Mouse (Mus musculus) forebrain, embryonic 11.5 days (tissue): Measurements from ENCODE around the gene Dlgap3. TPM values are rescaled to one million over a fixed set of nuclear protein-coding genes. Genes with fewer than 3 reads are reported as not detected.

Experiments used
- ATAC-seq: fragments of 200-750 bp; cut with Nextera tagmentation; replicated peaks from 2 replicates; pipeline ENCODE4 v1.8.0; 2017; ENCODE audit warnings: moderate TSS enrichment; ENCODE audit not compliant: low FRiP score
- DNase-seq: peaks from one replicate; pipeline ENCODE4 v3.0.0-alpha.2; 2017; ENCODE audit warnings: low spot score
- H3K27ac ChIP-seq: fragments of 300-500 bp; sonication (generic); 2 replicates; pipeline ENCODE4 v1.5.1; 2014; ENCODE audit warnings: low read depth, low read length
- H3K27me3 ChIP-seq: fragments of 300-500 bp; sonication (generic); 2 replicates; pipeline ENCODE4 v1.6.1; 2014; ENCODE audit warnings: mild to moderate bottlenecking, low read length, mixed read lengths; ENCODE audit not compliant: control insufficient read depth, insufficient read depth
- H3K36me3 ChIP-seq: fragments of 300-500 bp; sonication (generic); 2 replicates; pipeline ENCODE4 v1.6.1; 2014; ENCODE audit warnings: mild to moderate bottlenecking, low read length, moderate library complexity, mixed read lengths; ENCODE audit not compliant: control insufficient read depth, insufficient read depth
- H3K4me1 ChIP-seq: fragments of 300-500 bp; sonication (generic); replicated peaks from 2 replicates; pipeline ENCODE4 v1.6.1; 2014; ENCODE audit warnings: low read length, mixed read lengths; ENCODE audit not compliant: control insufficient read depth, insufficient read depth
- H3K4me2 ChIP-seq: fragments of 300-500 bp; sonication (generic); 2 replicates; pipeline ENCODE4 v1.6.1; 2014; ENCODE audit warnings: low read depth, mild to moderate bottlenecking, low read length, moderate library complexity, mixed read lengths; ENCODE audit not compliant: severe bottlenecking
- H3K4me3 ChIP-seq: fragments of 300-500 bp; sonication (generic); 2 replicates; pipeline ENCODE4 v1.5.1; 2014; ENCODE audit warnings: low read depth, low read length
- H3K9ac ChIP-seq: fragments of 300-500 bp; sonication (generic); 2 replicates; pipeline ENCODE4 v1.6.1; 2014; ENCODE audit warnings: low read length
- H3K9me3 ChIP-seq: fragments of 300-500 bp; sonication (generic); 2 replicates; pipeline ENCODE4 v1.6.1; 2016; ENCODE audit warnings: low read length, mixed read lengths; ENCODE audit not compliant: control insufficient read depth
- WGBS: fragments of 180-500 bp; shearing (Covaris S2); extraction: QIAGEN DNeasy Blood & Tissue Kit; methylation state at CpG from one replicate; pipeline ENCODE4 v1.1.7; 2014; 5-methylcytosine and 5-hydroxymethylcytosine counted together
- polyA plus RNA-seq: library from polyadenylated mRNA; unstranded; fragments of >200 nt; fragmentation: Nextera tagmentation; extraction: Ambion mirVana; gene quantifications from 2 replicates; pipeline ENCODE4 v1.2.1, GENCODE M21; 2014

Gene Dlgap3
- polyA plus RNA-seq, 1 experiment from 2014 or later: 3.1 TPM

- no peaks in the 10 kb centered on the region for H3K36me3 ChIP-seq
- DNase-seq: no peak
- H3K4me3 ChIP-seq: no peak overlapping the region
- 20% methylated on average over 6 of the region's 6 CpGs for WGBS
- ATAC-seq: no peak
- H3K27ac ChIP-seq: no peak overlapping the region
- no peaks in the 10 kb centered on the region; the same call in 1 of the 2 replicates for H3K27me3 ChIP-seq
- H3K9ac ChIP-seq: no peak overlapping the region
- H3K9me3 ChIP-seq: no peaks in the 10 kb centered on the region
- H3K4me2 ChIP-seq: no peak overlapping the region
- H3K4me1 ChIP-seq: no peaks in the 10 kb centered on the region
These were observed 29.6 kb downstream of the Dlgap3 start for GRCm38 (mm10) chr4:127198609-127199008.

- DNase-seq (no peak), ATAC-seq (no peak)
- no peaks in the 10 kb centered on the region for H3K36me3 ChIP-seq
- WGBS: 59% methylated on average over 12 of the region's 12 CpGs
- H3K9ac ChIP-seq: no peak overlapping the region
- H3K4me1 ChIP-seq: no peaks in the 10 kb centered on the region
- no peaks in the 10 kb centered on the region for H3K9me3 ChIP-seq
- H3K4me3 ChIP-seq: no peak overlapping the region
- no peaks in the 10 kb centered on the region; the same call in 1 of the 2 replicates for H3K27me3 ChIP-seq
- H3K4me2 ChIP-seq: no peak overlapping the region
- no peak overlapping the region for H3K27ac ChIP-seq
These were observed 30.4 kb downstream of the Dlgap3 start for GRCm38 (mm10) chr4:127199406-127199805.

- H3K4me1 ChIP-seq: no peaks in the 10 kb centered on the region
- no peaks in the 10 kb centered on the region; the same call in 1 of the 2 replicates for H3K27me3 ChIP-seq
These were observed 31.2 kb downstream of the Dlgap3 start for GRCm38 (mm10) chr4:127200164-127200722.

GRCm38 (mm10) chr4:127200769-127201617 lies 32.0 kb downstream of the Dlgap3 start:
- WGBS: 78% methylated on average over 13 of the region's 13 CpGs
- DNase-seq (no peak), ATAC-seq (no peak)
- Histone ChIP-seq H3K27me3 (no peaks in the 10 kb centered on the region; the same call in 1 of the 2 replicates), H3K36me3 (no peaks in the 10 kb centered on the region), H3K4me3 (no peak overlapping the region), H3K4me2 (no peak overlapping the region), H3K27ac (no peak overlapping the region), H3K9ac (no peak overlapping the region), H3K4me1 (no peaks in the 10 kb centered on the region), H3K9me3 (no peaks in the 10 kb centered on the region)

More at GRCm38 (mm10) chr4:127200164-127200722, 31.2 kb downstream of the Dlgap3 start:
- H3K27ac ChIP-seq: no peak overlapping the region
- DNase-seq (no peak), ATAC-seq (no peak)
- 90% methylated on average over 12 of the region's 12 CpGs for WGBS
- no peak overlapping the region for H3K4me3 ChIP-seq
- H3K9ac ChIP-seq: no peak overlapping the region
- H3K9me3 ChIP-seq: no peaks in the 10 kb centered on the region
- H3K4me2 ChIP-seq: no peak overlapping the region
- no peaks in the 10 kb centered on the region for H3K36me3 ChIP-seq

GRCm38 (mm10) chr4:127203081-127203480 lies 34.1 kb downstream of the Dlgap3 start:
- H3K9ac ChIP-seq: no peak overlapping the region
- 80% methylated on average over 1 of the region's 1 CpGs for WGBS
- ATAC-seq: no peak
- H3K4me2 ChIP-seq: no peak overlapping the region
- H3K27me3 ChIP-seq: no peaks in the 10 kb centered on the region; the same call in 1 of the 2 replicates
- DNase-seq: no peak
- H3K27ac ChIP-seq: no peak overlapping the region
- no peak overlapping the region for H3K4me3 ChIP-seq
- H3K36me3 ChIP-seq: no peaks in the 10 kb centered on the region
- H3K4me1 ChIP-seq: no peaks in the 10 kb centered on the region
- H3K9me3 ChIP-seq: no peaks in the 10 kb centered on the region

GRCm38 (mm10) chr4:127211318-127211717 lies 42.3 kb downstream of the Dlgap3 start:
- Histone ChIP-seq H3K27ac (no peak overlapping the region), H3K9me3 (no peaks in the 10 kb centered on the region), H3K9ac (no peak overlapping the region), H3K4me1 (0 out of 2 replicates have a peak, but pooled peaks cover 2% of the 10 kb centered on the region), H3K4me2 (no peak overlapping the region), H3K4me3 (no peak overlapping the region), H3K36me3 (no peaks in the 10 kb centered on the region), H3K27me3 (peaks cover 9% of the 10 kb centered on the region; the same call in 1 of the 2 replicates)
- no peak for ATAC-seq
- WGBS: 84% methylated on average over 9 of the region's 9 CpGs
- DNase-seq: no peak

GRCm38 (mm10) chr4:127214510-127214909 lies 45.5 kb downstream of the Dlgap3 start:
- Histone ChIP-seq H3K4me2 (peak overlapping the region; percentile 37), H3K9me3 (no peaks in the 10 kb centered on the region), H3K9ac (no peak overlapping the region), H3K4me1 (0 out of 2 replicates have a peak, but pooled peaks cover 2% of the 10 kb centered on the region), H3K27ac (no peak overlapping the region), H3K36me3 (no peaks in the 10 kb centered on the region), H3K27me3 (peaks cover 9% of the 10 kb centered on the region; the same call in 1 of the 2 replicates), H3K4me3 (no peak overlapping the region)
- ATAC-seq (0 out of 2 replicates have a peak, but pooled peaks have one; percentile 15), DNase-seq (no peak)
- 12% methylated on average over 28 of the region's 28 CpGs for WGBS

GRCm38 (mm10) chr4:127215103-127215502 lies 46.1 kb downstream of the Dlgap3 start:
- Histone ChIP-seq H3K27me3 (peaks cover 9% of the 10 kb centered on the region; the same call in 1 of the 2 replicates), H3K4me3 (no peak overlapping the region)

More at GRCm38 (mm10) chr4:127215103-127215502, 46.1 kb downstream of the Dlgap3 start:
- 66% methylated on average over 11 of the region's 11 CpGs for WGBS
- no peak overlapping the region for H3K9ac ChIP-seq
- H3K36me3 ChIP-seq: no peaks in the 10 kb centered on the region
- H3K9me3 ChIP-seq: no peaks in the 10 kb centered on the region
- ATAC-seq (no peak), DNase-seq (no peak)
- no peak overlapping the region for H3K27ac ChIP-seq
- H3K4me2 ChIP-seq: no peak overlapping the region
- 0 out of 2 replicates have a peak, but pooled peaks cover 2% of the 10 kb centered on the region for H3K4me1 ChIP-seq
